Mouse (Mus musculus) embryonic facial prominence, embryonic 13.5 days (tissue): ENCODE results near the gene Rnpepl1. TPM values are rescaled to one million over a fixed set of nuclear protein-coding genes. Genes with fewer than 3 reads are reported as not detected.
A peak's percentile ranks its signal among the peaks of the same experiment; 100 is the strongest.

Experiments
- ATAC-seq: fragments of 200-750 bp; cut with Nextera tagmentation; 2 replicates; pipeline ENCODE4 v1.8.0; 2017; ENCODE audit warnings: low read depth; ENCODE audit not compliant: insufficient number of reproducible peaks, insufficient read depth, low FRiP score, low TSS enrichment
- H3K27ac ChIP-seq: fragments of 300-500 bp; sonication (generic); 2 replicates; pipeline ENCODE4 v1.5.1; 2015; ENCODE audit warnings: moderate library complexity, mild to moderate bottlenecking, inconsistent platforms
- H3K27me3 ChIP-seq: fragments of 300-500 bp; sonication (generic); 2 replicates; pipeline ENCODE4 v1.6.1; 2015; ENCODE audit warnings: mild to moderate bottlenecking, inconsistent platforms
- H3K36me3 ChIP-seq: fragments of 300-500 bp; sonication (generic); 2 replicates; pipeline ENCODE4 v1.6.1; 2015; ENCODE audit warnings: mild to moderate bottlenecking, inconsistent platforms
- H3K4me1 ChIP-seq: fragments of 300-500 bp; sonication (generic); 2 replicates; pipeline ENCODE4 v1.6.1; 2015; ENCODE audit warnings: inconsistent platforms
- H3K4me2 ChIP-seq: fragments of 300-500 bp; sonication (generic); 2 replicates; pipeline ENCODE4 v1.6.1; 2015; ENCODE audit warnings: moderate library complexity, mild to moderate bottlenecking, inconsistent platforms
- H3K4me3 ChIP-seq: fragments of 300-500 bp; sonication (generic); 2 replicates; pipeline ENCODE4 v1.5.1; 2015; ENCODE audit warnings: mild to moderate bottlenecking, inconsistent platforms
- H3K9ac ChIP-seq: fragments of 300-500 bp; sonication (generic); 2 replicates; pipeline ENCODE4 v1.6.1; 2015; ENCODE audit warnings: mild to moderate bottlenecking, inconsistent platforms
- H3K9me3 ChIP-seq: fragments of 300-500 bp; sonication (generic); 2 replicates; pipeline ENCODE4 v1.6.1; 2016; ENCODE audit warnings: inconsistent platforms
- WGBS: fragments of 180-500 bp; shearing (Covaris S2); methylation state at CpG from one replicate; pipeline ENCODE4 v1.1.7; 2015; ENCODE audit warnings: mixed read lengths; 5-methylcytosine and 5-hydroxymethylcytosine counted together
- polyA plus RNA-seq: library from polyadenylated mRNA; unstranded; fragments of >200 nt; fragmentation: Nextera tagmentation; extraction: Ambion mirVana; gene quantifications from 2 replicates; pipeline ENCODE4 v1.2.1, GENCODE M21; 2015

Rnpepl1 gene
- polyA plus RNA-seq, 1 experiment from 2014 or later: 30.0 TPM

GRCm38 (mm10) chr1:92920474-92921200 lies 10.1 kb downstream of the Rnpepl1 start:
- Histone ChIP-seq H3K36me3 (peaks cover 57% of the 10 kb centered on the region), H3K4me1 (no peaks in the 10 kb centered on the region), H3K27ac (no peak overlapping the region), H3K27me3 (no peaks in the 10 kb centered on the region), H3K9ac (no peak overlapping the region), H3K4me2 (no peak overlapping the region), H3K9me3 (no peaks in the 10 kb centered on the region), H3K4me3 (no peak overlapping the region)
- 80% methylated on average over 7 of the region's 7 CpGs for WGBS
- no peak for ATAC-seq

DNA sequence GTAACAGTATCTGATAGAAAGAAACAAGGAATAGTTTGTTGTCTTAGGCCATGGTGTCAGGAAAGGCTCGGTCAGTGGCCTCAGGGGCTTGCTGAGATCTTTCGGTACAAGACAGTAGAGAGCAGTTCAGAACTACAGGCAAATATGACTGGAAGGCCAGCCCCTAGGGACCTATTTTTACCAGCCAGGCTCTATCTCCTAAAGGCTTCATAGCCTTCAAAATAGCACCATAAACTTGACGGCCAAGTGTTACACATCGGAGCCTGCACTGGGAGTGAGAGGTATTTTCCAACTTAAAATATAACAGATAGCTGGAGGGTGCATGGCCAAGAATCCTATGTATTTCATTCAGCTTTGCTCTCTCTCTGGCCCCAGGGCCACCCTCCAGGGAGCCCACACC lies 10.9 kb downstream of the Rnpepl1 start:
- 87% methylated on average over 4 of the region's 4 CpGs for WGBS
- no peaks in the 10 kb centered on the region for H3K27me3 ChIP-seq
- no peak for ATAC-seq

GRCm38 (mm10) chr1:92930171-92930706 lies 19.7 kb downstream of the Rnpepl1 start:
- Histone ChIP-seq H3K4me2 (no peak overlapping the region), H3K9me3 (0 out of 2 replicates have a peak, but pooled peaks cover 6% of the 10 kb centered on the region), H3K4me3 (no peak overlapping the region), H3K36me3 (no peaks in the 10 kb centered on the region), H3K27ac (no peak overlapping the region), H3K4me1 (peaks cover 7% of the 10 kb centered on the region), H3K9ac (no peak overlapping the region), H3K27me3 (no peaks in the 10 kb centered on the region)
- 22% methylated on average over 1 of the region's 1 CpGs for WGBS
- no peak for ATAC-seq

More for the DNA sequence above, 10.9 kb downstream of the Rnpepl1 start:
- Histone ChIP-seq H3K4me2 (no peak overlapping the region), H3K4me3 (no peak overlapping the region), H3K9me3 (no peaks in the 10 kb centered on the region), H3K4me1 (no peaks in the 10 kb centered on the region), H3K27ac (no peak overlapping the region), H3K9ac (no peak overlapping the region), H3K36me3 (peaks cover 48% of the 10 kb centered on the region)

- no peaks in the 10 kb centered on the region for H3K27me3 ChIP-seq
- peak overlapping the region; percentile 65 for H3K4me3 ChIP-seq
- H3K36me3 ChIP-seq: peaks cover 9% of the 10 kb centered on the region
- WGBS: 79% methylated on average over 4 of the region's 4 CpGs
- ATAC-seq: no peak
- H3K9ac ChIP-seq: peak overlapping the region; percentile 79
- peak overlapping the region; percentile 76 for H3K4me2 ChIP-seq
- H3K9me3 ChIP-seq: 0 out of 2 replicates have a peak, but pooled peaks cover 6% of the 10 kb centered on the region
- H3K4me1 ChIP-seq: peaks cover 25% of the 10 kb centered on the region
- peak overlapping the region; percentile 95 for H3K27ac ChIP-seq
These were observed 23.0 kb downstream of the Rnpepl1 start for GRCm38 (mm10) chr1:92933611-92934010.

DNA sequence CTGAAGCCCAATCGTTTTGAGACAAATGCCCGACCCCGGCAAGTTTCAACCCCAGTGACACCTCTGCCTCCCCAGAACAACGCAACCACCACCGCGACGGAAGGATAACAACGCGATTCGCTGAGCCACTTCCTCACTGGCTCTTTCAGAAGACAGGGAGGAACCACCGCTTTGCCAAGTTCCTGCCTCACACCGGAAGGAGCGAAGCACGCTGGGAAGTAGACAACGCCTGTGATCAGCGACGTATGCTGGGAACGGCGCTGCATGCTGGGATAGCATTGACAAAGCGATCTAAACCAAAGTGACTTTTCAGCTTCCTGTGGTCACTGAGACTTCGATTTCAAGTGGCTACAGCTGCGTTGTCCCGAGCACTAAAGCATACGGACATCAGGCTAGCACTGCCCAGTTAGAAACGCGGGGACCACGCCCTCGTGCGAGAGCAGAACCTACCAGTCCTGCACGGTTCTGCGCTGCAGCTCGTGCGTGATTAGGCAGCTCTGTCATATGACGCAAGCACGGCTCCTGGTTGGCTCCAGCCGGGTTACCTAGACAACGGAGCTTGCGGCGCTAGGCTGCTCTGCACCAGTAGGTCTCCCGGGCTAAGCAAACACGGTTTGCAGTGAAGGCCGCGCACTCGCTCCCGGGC lies 23.7 kb downstream of the Rnpepl1 start, which contains the start of gene Capn10:
Gene Capn10, plus strand, starts transcription at position 195 of the 646 bp plus-strand sequence.
- Histone ChIP-seq H3K36me3 (peaks cover 14% of the 10 kb centered on the region), H3K4me1 (peaks cover 25% of the 10 kb centered on the region), H3K9ac (peak within 1 kb of the TSS; percentile 79), H3K4me3 (peak within 1 kb of the TSS; percentile 65), H3K9me3 (0 out of 2 replicates have a peak, but pooled peaks cover 6% of the 10 kb centered on the region), H3K4me2 (peak within 1 kb of the TSS; percentile 76), H3K27ac (peak within 1 kb of the TSS; percentile 95), H3K27me3 (no peaks in the 10 kb centered on the region)
- ATAC-seq: peak; percentile 100
- WGBS: under 1% methylated on average over 45 of the region's 45 CpGs

DNA sequence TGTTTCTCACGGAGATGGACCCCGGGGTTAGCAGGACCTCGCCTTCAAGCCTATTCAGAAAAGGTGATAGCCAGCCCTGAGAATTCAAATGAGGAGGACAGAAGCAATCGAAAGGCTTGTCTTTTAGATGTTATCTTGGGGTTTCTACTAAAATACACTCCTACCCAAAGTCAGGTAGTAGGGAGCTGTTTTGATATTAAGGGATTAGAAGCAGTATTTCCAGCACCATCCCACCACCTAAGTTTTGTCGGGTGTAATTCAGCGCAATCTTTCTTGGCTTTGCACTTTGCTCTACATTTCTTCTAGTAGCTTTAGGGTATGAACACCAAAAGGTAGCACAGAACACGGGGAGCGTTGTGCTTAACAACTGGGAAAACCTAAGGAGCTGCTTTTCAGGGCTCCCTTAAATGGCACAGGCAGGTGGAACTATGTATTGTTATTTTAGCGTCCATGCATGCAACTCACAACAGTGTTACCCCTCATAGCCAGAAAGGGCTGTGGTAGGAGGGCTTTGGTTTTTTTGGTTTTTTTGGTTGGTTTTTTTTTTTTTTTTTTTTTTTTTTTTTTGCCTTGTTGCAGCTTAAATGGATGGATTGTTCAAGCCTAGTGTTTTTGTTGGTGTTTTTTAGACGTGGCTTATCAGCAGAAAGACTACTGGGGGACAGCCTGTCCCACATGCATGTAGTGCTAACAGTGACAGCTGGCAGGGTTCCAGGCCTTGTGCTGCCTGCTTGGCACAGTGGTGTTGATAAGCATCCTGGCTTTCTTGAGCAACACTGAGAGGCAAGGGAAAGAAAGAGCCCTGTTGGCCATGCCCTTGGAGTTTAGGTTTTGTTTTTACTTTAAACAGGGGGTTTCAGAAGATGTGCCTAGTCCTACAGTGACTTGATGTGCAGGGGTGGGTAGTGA lies 24.7 kb downstream of the Rnpepl1 start:
- peaks cover 25% of the 10 kb centered on the region for H3K4me1 ChIP-seq
- peak overlapping the region; percentile 76 for H3K4me2 ChIP-seq
- H3K36me3 ChIP-seq: peaks cover 24% of the 10 kb centered on the region
- no peaks in the 10 kb centered on the region for H3K27me3 ChIP-seq
- peak overlapping the region; percentile 95 for H3K27ac ChIP-seq
- ATAC-seq: no peak
- 15% methylated on average over 10 of the region's 10 CpGs for WGBS
- H3K9me3 ChIP-seq: 0 out of 2 replicates have a peak, but pooled peaks cover 6% of the 10 kb centered on the region
- peak overlapping the region; percentile 65 for H3K4me3 ChIP-seq
- H3K9ac ChIP-seq: peak overlapping the region; percentile 79

- Histone ChIP-seq H3K9me3 (0 out of 2 replicates have a peak, but pooled peaks cover 6% of the 10 kb centered on the region), H3K9ac (peak overlapping the region; percentile 64), H3K27ac (no peak overlapping the region), H3K4me3 (peak overlapping the region; percentile 65), H3K27me3 (no peaks in the 10 kb centered on the region), H3K4me2 (peak overlapping the region; percentile 76), H3K4me1 (peaks cover 25% of the 10 kb centered on the region), H3K36me3 (peaks cover 29% of the 10 kb centered on the region)
- no peak for ATAC-seq
- WGBS: 49% methylated on average over 2 of the region's 2 CpGs
These were observed 25.4 kb downstream of the Rnpepl1 start for GRCm38 (mm10) chr1:92935977-92936376.

DNA sequence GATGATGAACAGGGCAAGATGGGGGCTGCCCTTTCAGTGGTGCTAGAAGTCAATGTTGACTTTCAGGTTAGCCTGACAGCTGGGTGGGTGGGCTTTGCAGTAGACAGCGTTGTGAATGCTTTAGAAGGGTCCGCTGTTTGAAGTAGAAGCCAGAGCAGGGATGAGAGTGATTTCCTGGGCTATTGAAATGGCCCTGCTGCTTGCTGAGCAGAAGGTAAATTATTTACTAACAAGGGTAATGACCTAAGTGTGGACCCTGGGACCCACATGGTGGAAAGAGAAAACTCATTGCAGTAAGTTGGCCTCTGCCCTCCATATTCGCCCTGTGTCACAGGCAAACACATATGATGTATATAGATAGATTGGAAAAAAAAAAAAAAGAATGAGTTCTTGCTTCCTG lies 25.9 kb downstream of the Rnpepl1 start:
- 91% methylated on average over 3 of the region's 3 CpGs for WGBS
- Histone ChIP-seq H3K4me1 (peaks cover 25% of the 10 kb centered on the region), H3K4me2 (0 out of 2 replicates have a peak overlapping the region, but pooled peaks have one; percentile 76), H3K36me3 (peaks cover 32% of the 10 kb centered on the region), H3K4me3 (no peak overlapping the region), H3K9ac (0 out of 2 replicates have a peak overlapping the region, but pooled peaks have one; percentile 49), H3K27me3 (no peaks in the 10 kb centered on the region), H3K9me3 (0 out of 2 replicates have a peak, but pooled peaks cover 6% of the 10 kb centered on the region), H3K27ac (no peak overlapping the region)
- ATAC-seq: no peak

GRCm38 (mm10) chr1:92937797-92938196 lies 27.2 kb downstream of the Rnpepl1 start:
- Histone ChIP-seq H3K36me3 (peaks cover 44% of the 10 kb centered on the region), H3K4me1 (peaks cover 25% of the 10 kb centered on the region), H3K9me3 (0 out of 2 replicates have a peak, but pooled peaks cover 5% of the 10 kb centered on the region), H3K27ac (no peak overlapping the region), H3K9ac (no peak overlapping the region), H3K4me2 (no peak overlapping the region), H3K27me3 (no peaks in the 10 kb centered on the region), H3K4me3 (no peak overlapping the region)
- 87% methylated on average over 3 of the region's 3 CpGs for WGBS
- no peak for ATAC-seq

DNA sequence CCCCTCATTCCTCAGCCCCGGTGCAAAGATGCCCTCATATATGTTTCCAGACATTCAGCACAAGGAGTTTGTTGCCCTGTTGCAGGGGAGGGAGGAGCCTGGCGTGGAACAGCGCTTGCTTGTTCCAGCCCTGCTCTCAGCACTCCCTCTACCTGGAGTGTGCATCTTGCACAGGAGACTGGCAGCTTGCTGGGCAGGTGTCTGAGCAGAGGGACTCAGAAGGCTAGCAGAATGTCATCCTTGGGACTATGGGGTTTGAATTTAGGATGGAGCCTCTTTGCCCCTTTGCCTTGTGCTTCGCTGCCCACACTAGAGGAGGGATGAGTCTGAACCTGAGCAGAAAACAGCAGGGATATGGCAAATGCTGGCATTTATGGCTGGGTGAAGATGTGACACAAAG lies 29.2 kb downstream of the Rnpepl1 start:
- 96% methylated on average over 4 of the region's 4 CpGs for WGBS
- H3K4me3 ChIP-seq: no peak overlapping the region
- H3K27me3 ChIP-seq: no peaks in the 10 kb centered on the region
- H3K9ac ChIP-seq: no peak overlapping the region
- H3K9me3 ChIP-seq: no peaks in the 10 kb centered on the region
- ATAC-seq: no peak
- peaks cover 20% of the 10 kb centered on the region for H3K4me1 ChIP-seq
- H3K4me2 ChIP-seq: no peak overlapping the region
- H3K36me3 ChIP-seq: peaks cover 64% of the 10 kb centered on the region
- H3K27ac ChIP-seq: no peak overlapping the region
